Mouse (Mus musculus): ENCODE results near the gene Pttg1ip. TPM values are rescaled to one million over a fixed set of nuclear protein-coding genes. Genes with fewer than 3 reads are reported as not detected.

The Pttg1ip gene
- polyA plus RNA-seq, 2 experiments = 117 to 138 TPM

- H3K9me3 ChIP-seq (ENCODE audit: control insufficient read depth, low read length) = no peaks in the 10 kb centered on the region
- no peak overlapping the region for H3K9ac ChIP-seq (ENCODE audit: low read depth, low read length, severe bottlenecking)
- H3K36me3 ChIP-seq (ENCODE audit: control insufficient read depth, insufficient read depth, low read length) = peaks cover 18% of the 10 kb centered on the region
- no peaks in the 10 kb centered on the region for H3K27me3 ChIP-seq (ENCODE audit: control insufficient read depth, insufficient read depth, low read length)
- ATAC-seq (ENCODE audit: low FRiP score, low read depth) = no peak
- peaks cover 14% of the 10 kb centered on the region for H3K4me1 ChIP-seq (ENCODE audit: control insufficient read depth, insufficient read depth, low read length)
- no peak overlapping the region for H3K27ac ChIP-seq (replicated peaks; ENCODE audit: low read depth, low read length)
- no peak overlapping the region for H3K4me2 ChIP-seq (replicated peaks; ENCODE audit: low read depth, low read length, severe bottlenecking)
- no peak overlapping the region for H3K4me3 ChIP-seq (replicated peaks; ENCODE audit: low read length)
- DNase-seq (ENCODE audit: low spot score) = no peak
- 61% methylated on average over 4 of the region's 4 CpGs for WGBS
- no peak for TF ChIP-seq POLR2A (IDR thresholded peaks at IDR 0.05; ENCODE audit: borderline replicate concordance, extremely low read depth, insufficient read depth, insufficient read length)
Measured at GRCm38 (mm10) chr10:77603021-77603420, 21.5 kb downstream of the Pttg1ip start.

DNA sequence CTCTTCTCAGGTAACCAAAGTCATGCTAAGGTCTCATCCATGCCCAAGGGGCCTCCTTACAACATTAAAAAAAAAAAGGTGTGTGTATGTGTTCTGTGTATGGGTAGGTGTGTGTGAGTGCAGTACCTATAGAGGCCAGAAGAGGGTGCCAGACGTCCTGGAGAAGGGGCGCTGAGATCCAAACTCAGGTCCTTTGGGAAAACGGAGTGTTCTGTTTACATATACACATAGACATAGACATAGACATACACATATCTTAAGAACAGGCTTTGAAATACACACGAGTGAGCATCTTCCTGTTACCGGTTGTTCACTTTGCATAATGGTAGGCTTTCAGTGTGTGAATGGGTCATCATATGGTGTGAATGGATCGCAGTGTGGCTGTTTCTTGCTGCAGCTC lies 22.6 kb downstream of the Pttg1ip start:
- Histone ChIP-seq H3K4me1 (ENCODE audit: control insufficient read depth, insufficient read depth, low read length) (peaks cover 14% of the 10 kb centered on the region), H3K9ac (ENCODE audit: low read depth, low read length, severe bottlenecking) (no peak overlapping the region), H3K9me3 (ENCODE audit: control insufficient read depth, low read length) (no peaks in the 10 kb centered on the region), H3K4me3 (replicated peaks; ENCODE audit: low read length) (no peak overlapping the region), H3K27me3 (ENCODE audit: control insufficient read depth, insufficient read depth, low read length) (no peaks in the 10 kb centered on the region), H3K36me3 (ENCODE audit: control insufficient read depth, insufficient read depth, low read length) (peaks cover 14% of the 10 kb centered on the region), H3K27ac (replicated peaks; ENCODE audit: low read depth, low read length) (no peak overlapping the region), H3K4me2 (replicated peaks; ENCODE audit: low read depth, low read length, severe bottlenecking) (no peak overlapping the region)
- ATAC-seq (ENCODE audit: low FRiP score, low read depth) = no peak
- 91% methylated on average over 6 of the region's 6 CpGs for WGBS
- TF ChIP-seq POLR2A (IDR thresholded peaks at IDR 0.05; ENCODE audit: borderline replicate concordance, extremely low read depth, insufficient read depth, insufficient read length) = no peak
- no peak for DNase-seq (ENCODE audit: low spot score)

DNA sequence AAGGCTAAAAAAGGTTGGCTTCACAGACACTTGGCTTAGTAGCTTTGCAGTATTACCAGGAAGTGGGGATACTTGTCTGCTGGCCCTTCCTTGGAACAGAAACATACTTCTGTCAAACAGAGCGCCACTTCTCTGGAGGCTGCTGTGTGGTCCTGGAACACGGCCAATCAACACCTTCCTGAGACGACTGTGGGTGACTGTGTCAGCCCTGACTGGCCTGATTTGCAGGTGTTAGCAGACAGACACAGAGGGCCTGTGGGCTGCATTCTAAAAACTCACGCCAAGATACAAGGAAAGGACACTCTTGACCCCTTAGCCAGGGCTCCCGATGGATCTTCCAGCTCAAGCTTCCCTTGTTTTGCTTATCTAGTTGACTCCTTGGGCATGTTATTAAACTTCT lies 23.4 kb downstream of the Pttg1ip start:
- Histone ChIP-seq H3K4me1 (ENCODE audit: control insufficient read depth, insufficient read depth, low read length) (peaks cover 14% of the 10 kb centered on the region), H3K9me3 (ENCODE audit: control insufficient read depth, low read length) (no peaks in the 10 kb centered on the region), H3K27me3 (ENCODE audit: control insufficient read depth, insufficient read depth, low read length) (no peaks in the 10 kb centered on the region), H3K27ac (replicated peaks; ENCODE audit: low read depth, low read length) (peak overlapping the region; percentile 98; the same call in 1 of the 2 replicates), H3K9ac (ENCODE audit: low read depth, low read length, severe bottlenecking) (no peak overlapping the region), H3K36me3 (ENCODE audit: control insufficient read depth, insufficient read depth, low read length) (peaks cover 17% of the 10 kb centered on the region), H3K4me3 (replicated peaks; ENCODE audit: low read length) (no peak overlapping the region), H3K4me2 (replicated peaks; ENCODE audit: low read depth, low read length, severe bottlenecking) (no peak overlapping the region)
- 62% methylated on average over 5 of the region's 5 CpGs for WGBS
- TF ChIP-seq POLR2A (IDR thresholded peaks at IDR 0.05; ENCODE audit: borderline replicate concordance, extremely low read depth, insufficient read depth, insufficient read length) = no peak
- DNase-seq (ENCODE audit: low spot score) = no peak
- ATAC-seq (ENCODE audit: low FRiP score, low read depth) = no peak

DNA sequence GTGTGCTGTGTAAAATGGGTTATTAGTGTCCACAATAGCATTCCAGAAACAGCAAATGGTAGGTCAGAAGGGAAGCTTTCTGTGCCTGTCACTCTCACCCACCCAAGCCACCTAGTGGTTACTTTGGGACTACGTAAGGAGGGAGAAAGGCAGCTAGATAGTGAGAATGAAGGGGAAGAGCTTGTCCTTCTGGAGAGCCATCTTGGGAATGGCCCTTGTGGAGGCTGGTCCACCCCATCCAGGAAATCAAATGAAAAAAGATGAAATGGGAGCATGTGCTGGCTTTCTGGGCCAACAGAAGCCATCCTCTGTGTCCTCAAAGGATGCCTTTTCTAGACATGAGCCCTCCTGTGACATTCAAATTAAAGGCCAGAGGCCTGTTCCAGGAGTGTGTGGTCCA lies 23.8 kb downstream of the Pttg1ip start:
- peak overlapping the region; percentile 77 for H3K4me3 ChIP-seq (replicated peaks; ENCODE audit: low read length)
- TF ChIP-seq POLR2A (IDR thresholded peaks at IDR 0.05; ENCODE audit: borderline replicate concordance, extremely low read depth, insufficient read depth, insufficient read length) = no peak
- H3K4me1 ChIP-seq (ENCODE audit: control insufficient read depth, insufficient read depth, low read length) = peaks cover 14% of the 10 kb centered on the region
- 55% methylated on average over 1 of the region's 1 CpGs for WGBS
- peak overlapping the region; percentile 98 for H3K27ac ChIP-seq (replicated peaks; ENCODE audit: low read depth, low read length)
- no peak overlapping the region; the same call in 1 of the 2 replicates for H3K9ac ChIP-seq (ENCODE audit: low read depth, low read length, severe bottlenecking)
- H3K27me3 ChIP-seq (ENCODE audit: control insufficient read depth, insufficient read depth, low read length) = no peaks in the 10 kb centered on the region
- no peak for DNase-seq (ENCODE audit: low spot score)
- H3K36me3 ChIP-seq (ENCODE audit: control insufficient read depth, insufficient read depth, low read length) = peaks cover 21% of the 10 kb centered on the region
- no peaks in the 10 kb centered on the region for H3K9me3 ChIP-seq (ENCODE audit: control insufficient read depth, low read length)
- no peak for ATAC-seq (ENCODE audit: low FRiP score, low read depth)
- H3K4me2 ChIP-seq (replicated peaks; ENCODE audit: low read depth, low read length, severe bottlenecking) = peak overlapping the region; percentile 91; the same call in 1 of the 2 replicates

DNA sequence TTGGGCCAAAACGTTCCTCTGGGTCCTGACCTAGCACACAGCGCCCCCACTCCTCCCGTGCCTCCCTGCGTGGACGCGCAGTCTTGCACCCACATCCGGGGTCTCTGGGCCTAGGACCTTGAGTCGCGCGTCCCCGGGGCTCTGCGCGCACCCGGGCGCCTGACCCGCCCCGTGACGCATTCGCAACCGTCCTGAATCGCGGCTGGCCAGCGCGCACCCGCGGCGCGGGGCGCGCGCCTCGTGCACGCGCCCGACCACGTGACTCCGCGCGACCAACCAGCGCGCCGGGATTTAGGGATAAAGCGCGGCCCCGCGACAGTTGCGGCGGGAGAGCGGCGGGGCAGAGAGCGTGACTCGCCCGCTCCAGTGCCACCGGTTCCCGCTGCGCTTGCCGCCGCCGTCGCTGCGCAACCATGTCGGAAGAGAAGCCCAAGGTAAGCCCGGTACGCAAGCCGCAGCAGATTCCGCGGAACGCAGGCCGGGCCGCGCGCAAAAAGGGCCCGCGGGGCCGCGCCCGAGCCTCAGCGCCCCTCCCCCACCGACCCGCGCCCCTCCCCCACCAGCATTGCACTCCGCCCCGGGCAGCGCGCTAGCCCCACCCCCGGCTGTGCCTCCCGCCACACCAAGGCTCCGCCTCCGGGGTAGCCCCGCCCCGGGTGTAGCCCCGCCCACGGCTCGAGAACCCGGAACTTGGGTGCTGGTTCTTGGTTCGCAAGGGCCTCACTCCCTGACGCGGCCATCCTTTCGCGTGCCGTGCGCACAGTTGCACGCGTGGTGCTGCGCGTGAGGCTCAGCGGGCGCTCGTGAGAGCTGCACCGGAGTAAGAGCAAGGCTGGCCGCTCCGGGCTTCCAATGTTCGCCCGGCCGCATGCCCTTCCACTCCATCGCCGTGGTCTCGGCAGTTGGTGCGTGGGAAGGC lies 24.6 kb downstream of the Pttg1ip start, which contains the start of the genes Sumo3 and Gm49325:
TSS of gene Sumo3 (plus strand) at position 190 of the 919 bp plus-strand sequence.
TSS of gene Gm49325 (plus strand) at position 290 of the 919 bp plus-strand sequence.
- Histone ChIP-seq H3K4me3 (replicated peaks; ENCODE audit: low read length) (peak within 1 kb of the TSS; percentile 77), H3K27ac (replicated peaks; ENCODE audit: low read depth, low read length) (peak within 1 kb of the TSS; percentile 98), H3K9ac (ENCODE audit: low read depth, low read length, severe bottlenecking) (peak within 1 kb of the TSS; percentile 90), H3K36me3 (ENCODE audit: control insufficient read depth, insufficient read depth, low read length) (peaks cover 29% of the 10 kb centered on the region), H3K4me1 (ENCODE audit: control insufficient read depth, insufficient read depth, low read length) (peaks cover 14% of the 10 kb centered on the region), H3K27me3 (ENCODE audit: control insufficient read depth, insufficient read depth, low read length) (no peaks in the 10 kb centered on the region), H3K9me3 (ENCODE audit: control insufficient read depth, low read length) (no peaks in the 10 kb centered on the region), H3K4me2 (replicated peaks; ENCODE audit: low read depth, low read length, severe bottlenecking) (peak within 1 kb of the TSS; percentile 91)
- WGBS = 2% methylated on average over 91 of the region's 119 CpGs
- DNase-seq (ENCODE audit: low spot score) = peak; percentile 82
- peak; percentile 90 for ATAC-seq (ENCODE audit: low FRiP score, low read depth)
- TF ChIP-seq POLR2A (IDR thresholded peaks at IDR 0.05; ENCODE audit: borderline replicate concordance, extremely low read depth, insufficient read depth, insufficient read length) = peak; percentile 71; the same call in 1 of the 2 replicates

All from limb, embryonic 14.5 days (tissue).